In the genomic region with DNA sequence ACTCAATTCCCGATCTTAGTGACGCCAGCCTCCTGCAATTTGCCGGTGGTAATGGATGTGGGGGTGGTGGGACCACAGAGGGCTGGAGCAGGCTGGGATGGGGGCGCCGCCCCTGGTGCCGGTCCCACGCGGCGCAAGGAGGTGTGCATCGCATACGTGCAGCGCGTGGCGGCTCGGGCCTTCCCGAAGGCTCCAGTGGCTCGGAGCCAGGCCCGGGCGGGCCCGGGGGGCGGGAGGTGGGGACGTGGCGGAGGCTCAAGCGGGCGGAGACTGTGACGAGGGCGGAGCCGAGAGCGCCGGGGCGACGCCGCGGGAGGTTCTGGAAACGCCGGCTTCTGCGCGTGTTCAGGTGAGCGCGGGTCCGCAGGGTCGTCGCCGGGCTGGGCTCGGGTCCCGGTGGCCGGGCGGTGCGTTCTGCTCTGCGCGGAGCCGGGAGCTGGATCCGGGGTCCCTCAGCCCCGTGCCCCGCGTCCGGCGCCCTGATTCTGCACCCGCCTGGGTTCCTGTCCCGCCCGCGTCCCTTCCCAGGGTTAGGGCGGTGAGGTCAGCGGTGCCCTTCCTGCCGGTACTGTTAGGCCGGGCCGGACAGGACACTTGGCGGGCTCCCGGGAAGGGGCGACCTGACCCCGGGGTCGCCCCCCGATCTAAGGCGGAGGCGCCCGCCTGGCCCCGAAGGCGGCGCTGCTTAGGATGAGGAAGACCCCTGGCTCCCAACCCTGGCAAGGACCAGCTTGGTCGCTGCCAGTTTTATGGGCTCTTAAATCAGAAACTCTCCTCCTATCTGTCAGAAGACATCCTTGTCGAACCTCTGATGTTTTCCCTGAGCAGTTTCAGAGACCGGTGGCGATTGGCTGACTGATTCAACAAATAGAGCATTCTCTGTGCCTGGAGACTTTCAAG, we compare ENCODE assay signal across 9 mouse cellular contexts. TPM values are rescaled to one million over a fixed set of nuclear protein-coding genes. Genes with fewer than 3 reads are reported as not detected.
DNase-seq lines count a peak whose midpoint lies in the region; ATAC-seq and TF ChIP-seq lines count a peak whose summit lies in the region.
"Had no signal": no experiment of that assay in that cellular context is flagged by ENCODE, and none has a peak within 500 bp of the region (broad histone marks: within the 10 kb centered on the region; RNA-seq: fewer than 3 reads in every experiment).

No protein-coding gene starts in this region.

- H3K27me3 ChIP-seq in intestine, embryonic 14.5 days (replicated peaks; ENCODE audit: control insufficient read depth, insufficient read depth, low read length), result no peaks in the 10 kb centered on the region
- no peaks in the 10 kb centered on the region for H3K27me3 ChIP-seq in limb, embryonic 14.5 days (ENCODE audit: control insufficient read depth, insufficient read depth, low read length)
- peaks cover 34% of the 10 kb centered on the region for H3K27me3 ChIP-seq in midbrain, embryonic 12.5 days
- H3K27me3 ChIP-seq in stomach, embryonic 15.5 days (replicated peaks), result no peaks in the 10 kb centered on the region

- peak overlapping the region; percentile 88 for H3K4me3 ChIP-seq in layer of hippocampus, adult 2 months
- H3K4me3 ChIP-seq in intestine, embryonic 14.5 days (ENCODE audit: low read depth, low read length), result peak overlapping the region; percentile 64
- H3K4me3 ChIP-seq in limb, embryonic 14.5 days (replicated peaks; ENCODE audit: low read length), result peak overlapping the region; percentile 74
- peak overlapping the region; percentile 62 for H3K4me3 ChIP-seq in midbrain, embryonic 12.5 days
- H3K4me3 ChIP-seq in stomach, embryonic 15.5 days (replicated peaks), result peak overlapping the region; percentile 82

- H3K4me1 ChIP-seq in intestine, embryonic 14.5 days (replicated peaks; ENCODE audit: control insufficient read depth, insufficient read depth, low read length), result peaks cover 12% of the 10 kb centered on the region; the same call in 1 of the 2 replicates
- H3K4me1 ChIP-seq in limb, embryonic 14.5 days (ENCODE audit: control insufficient read depth, insufficient read depth, low read length), result peaks cover 21% of the 10 kb centered on the region
- H3K4me1 ChIP-seq in midbrain, embryonic 12.5 days, result peaks cover 10% of the 10 kb centered on the region
- peaks cover 13% of the 10 kb centered on the region for H3K4me1 ChIP-seq in stomach, embryonic 15.5 days

- DNase-seq in layer of hippocampus, adult 2 months (ENCODE audit: low spot score in 2 of 2), result peak in 1 of 2 experiments; percentile 65
- no peak for DNase-seq in layer of hippocampus, postnatal 14 days (ENCODE audit: low spot score in 2 of 2)
- DNase-seq in cerebellum, postnatal 25 days, result peak; percentile 64 to 78
- DNase-seq in gastrocnemius, postnatal 14 days, result peak; percentile 78
- peak; percentile 91 for DNase-seq in intestine, embryonic 14.5 days (ENCODE audit: low spot score)
- peak; percentile 68 for DNase-seq in limb, embryonic 14.5 days (ENCODE audit: low spot score)

- peak; percentile 89 for ATAC-seq in intestine, embryonic 14.5 days (replicated peaks; ENCODE audit: low FRiP score, low TSS enrichment, low read depth)
- peak; percentile 88 for ATAC-seq in limb, embryonic 14.5 days (ENCODE audit: low FRiP score, low read depth)
- peak; percentile 86 for ATAC-seq in midbrain, embryonic 12.5 days (ENCODE audit: low FRiP score, low read depth)
- ATAC-seq in stomach, embryonic 15.5 days (ENCODE audit: insufficient read depth, low FRiP score, low read depth), result peak; percentile 88

- H3K36me3 ChIP-seq in intestine, embryonic 14.5 days (ENCODE audit: control insufficient read depth, insufficient read depth, low read length), result no peaks in the 10 kb centered on the region
- peaks cover 6% of the 10 kb centered on the region; the same call in 1 of the 2 replicates for H3K36me3 ChIP-seq in limb, embryonic 14.5 days (ENCODE audit: control insufficient read depth, insufficient read depth, low read length)
- H3K36me3 ChIP-seq in midbrain, embryonic 12.5 days, result no peaks in the 10 kb centered on the region
- H3K36me3 ChIP-seq in stomach, embryonic 15.5 days, result no peaks in the 10 kb centered on the region
- H3K36me3 ChIP-seq: G1E had no signal

- peak overlapping the region; percentile 81 for H3K27ac ChIP-seq in layer of hippocampus, adult 2 months
- no peak overlapping the region for H3K27ac ChIP-seq in intestine, embryonic 14.5 days (ENCODE audit: low read depth)
- peak overlapping the region; percentile 61; the same call in 1 of the 2 replicates for H3K27ac ChIP-seq in limb, embryonic 14.5 days (replicated peaks; ENCODE audit: low read depth, low read length)
- H3K27ac ChIP-seq in midbrain, embryonic 12.5 days (replicated peaks), result no peak overlapping the region
- no peak overlapping the region for H3K27ac ChIP-seq in stomach, embryonic 15.5 days

- under 1% methylated on average over 78 of the region's 83 CpGs for WGBS in intestine, embryonic 14.5 days
- WGBS in limb, embryonic 14.5 days, result under 1% methylated on average over 63 of the region's 83 CpGs
- WGBS in midbrain, embryonic 12.5 days, result under 1% methylated on average over 82 of the region's 83 CpGs
- under 1% methylated on average over 77 of the region's 83 CpGs for WGBS in stomach, embryonic 15.5 days

- peak overlapping the region; percentile 97 for H3K4me2 ChIP-seq in intestine, embryonic 14.5 days (ENCODE audit: low read length)
- peak overlapping the region; percentile 99 for H3K4me2 ChIP-seq in limb, embryonic 14.5 days (replicated peaks; ENCODE audit: low read depth, low read length, severe bottlenecking)
- peak overlapping the region; percentile 98 for H3K4me2 ChIP-seq in midbrain, embryonic 12.5 days (replicated peaks)
- peak overlapping the region; percentile 98 for H3K4me2 ChIP-seq in stomach, embryonic 15.5 days

- TF ChIP-seq CTCF in layer of hippocampus, adult 2 months (conservative IDR thresholded peaks at IDR 0.05), result no peak

- TF ChIP-seq POLR2A in limb, embryonic 14.5 days (IDR thresholded peaks at IDR 0.05; ENCODE audit: borderline replicate concordance, extremely low read depth, insufficient read depth, insufficient read length), result 0 out of 2 replicates have a peak, but pooled peaks have one; percentile 45

- intact Hi-C loops in gastrocnemius, postnatal 14 days (cut with DNase I; ENCODE audit: low total_unique reads), result no loop called here

- no peaks in the 10 kb centered on the region for H3K9me3 ChIP-seq in intestine, embryonic 14.5 days (ENCODE audit: control insufficient read depth, low read length)
- no peaks in the 10 kb centered on the region for H3K9me3 ChIP-seq in limb, embryonic 14.5 days (ENCODE audit: control insufficient read depth, low read length)
- no peaks in the 10 kb centered on the region for H3K9me3 ChIP-seq in midbrain, embryonic 12.5 days
- no peaks in the 10 kb centered on the region for H3K9me3 ChIP-seq in stomach, embryonic 15.5 days
- H3K9me3 ChIP-seq: G1E had no signal

- peak overlapping the region; percentile 67 for H3K9ac ChIP-seq in intestine, embryonic 14.5 days (ENCODE audit: low read length)
- H3K9ac ChIP-seq in limb, embryonic 14.5 days (ENCODE audit: low read depth, low read length, severe bottlenecking), result peak overlapping the region; percentile 76
- H3K9ac ChIP-seq in midbrain, embryonic 12.5 days (replicated peaks), result peak overlapping the region; percentile 63
- peak overlapping the region; percentile 73 for H3K9ac ChIP-seq in stomach, embryonic 15.5 days

RNA-seq across cellular contexts. Expression of a gene that starts 1.0 kb away (rescaled TPM):
- 10 to 100 TPM; 18.6 to 28.7 TPM for total RNA-seq in layer of hippocampus, adult 2 months (2021)
- 10 to 100 TPM; 21.1 to 22.4 TPM for total RNA-seq in layer of hippocampus, postnatal 14 days (2021)
- 10 to 100 TPM; 19.9 to 21.2 TPM for total RNA-seq in gastrocnemius, postnatal 14 days (2021)
- polyA plus RNA-seq in intestine, embryonic 14.5 days (2014; fragmentation: Nextera tagmentation; extraction: Ambion mirVana), result 38.7 and 44.4 TPM in 2 replicates
- polyA plus RNA-seq in limb, embryonic 14.5 days (2012; rRNA removed), result 106 TPM in 2 replicates
- 83.3 and 94.1 TPM in 2 replicates for polyA plus RNA-seq in limb, embryonic 14.5 days (2014; fragmentation: Nextera tagmentation; extraction: Ambion mirVana)
- 15.3 and 21.0 TPM in 2 replicates for polyA plus RNA-seq in midbrain, embryonic 12.5 days (2016; fragmentation: Nextera tagmentation; extraction: Ambion mirVana)
- 54.8 and 59.5 TPM in 2 replicates for polyA plus RNA-seq in stomach, embryonic 15.5 days (2015; fragmentation: Nextera tagmentation; extraction: Ambion mirVana)
- polyA plus RNA-seq: G1E had no signal

RNA-seq across cellular contexts. Expression of a gene that starts 32.1 kb away (rescaled TPM):
- total RNA-seq in layer of hippocampus, adult 2 months (2021), result 10 to 100 TPM; 13.4 to 14.3 TPM
- total RNA-seq in layer of hippocampus, postnatal 14 days (2021), result 10 to 100 TPM; 17.7 to 17.9 TPM
- 10 to 100 TPM; 15.6 to 18.8 TPM for total RNA-seq in gastrocnemius, postnatal 14 days (2021)
- polyA plus RNA-seq in intestine, embryonic 14.5 days (2014; fragmentation: Nextera tagmentation; extraction: Ambion mirVana), result 48.2 and 59.5 TPM in 2 replicates
- polyA plus RNA-seq in limb, embryonic 14.5 days (2012; rRNA removed), result 115 and 157 TPM in 2 replicates
- polyA plus RNA-seq in limb, embryonic 14.5 days (2014; fragmentation: Nextera tagmentation; extraction: Ambion mirVana), result 129 and 141 TPM in 2 replicates
- polyA plus RNA-seq in midbrain, embryonic 12.5 days (2016; fragmentation: Nextera tagmentation; extraction: Ambion mirVana), result 30.7 and 36.4 TPM in 2 replicates
- polyA plus RNA-seq in stomach, embryonic 15.5 days (2015; fragmentation: Nextera tagmentation; extraction: Ambion mirVana), result 49.9 and 52.0 TPM in 2 replicates
- polyA plus RNA-seq: G1E had no signal

Comparison
In these comparisons a context has a peak if more than half of its experiments do, and no peak if none do; other contexts are left out.
1. DNase-seq: peak in cerebellum, postnatal 25 days (2 of 2), gastrocnemius, postnatal 14 days (single experiment), intestine, embryonic 14.5 days (single experiment) and limb, embryonic 14.5 days (single experiment); none in layer of hippocampus, postnatal 14 days (0 of 2).
2. H3K27ac ChIP-seq: peak in layer of hippocampus, adult 2 months (single experiment) and limb, embryonic 14.5 days (single experiment); none in intestine, embryonic 14.5 days (single experiment), midbrain, embryonic 12.5 days (single experiment) and stomach, embryonic 15.5 days (single experiment).
3. Peak in every context shown above with its lines, with median percentiles within 50 percentile points of each other: H3K4me3 ChIP-seq, ATAC-seq, H3K4me2 ChIP-seq and H3K9ac ChIP-seq.